Mouse (Mus musculus): ENCODE measurements around the gene Cmklr1.
A peak's percentile ranks its signal among the peaks of the same experiment; 100 is the strongest.

Gene Cmklr1

GRCm38 (mm10) chr5:113652215-113652614, 2.0 kb upstream of the Cmklr1 start:
- no peak for DNase-seq (ENCODE audit: low spot score in 2 of 2)

GRCm38 (mm10) chr5:113648647-113649211, 1.5 kb downstream of the Cmklr1 start:
- no peak for DNase-seq (ENCODE audit: low spot score in 2 of 2)

- no peak for DNase-seq (ENCODE audit: low spot score in 2 of 2)
Observed at GRCm38 (mm10) chr5:113647141-113647540, 3.1 kb downstream of the Cmklr1 start.

GRCm38 (mm10) chr5:113644520-113644919, 5.7 kb downstream of the Cmklr1 start:
- DNase-seq (ENCODE audit: low spot score in 2 of 2): peak in 1 of 2 experiments; percentile 58

GRCm38 (mm10) chr5:113643107-113643848, 6.9 kb downstream of the Cmklr1 start:
- DNase-seq (ENCODE audit: low spot score in 2 of 2): peak; percentile 57 to 61

- DNase-seq (ENCODE audit: low spot score in 2 of 2): no peak
Observed at GRCm38 (mm10) chr5:113641066-113641465, 9.2 kb downstream of the Cmklr1 start.

GRCm38 (mm10) chr5:113639126-113639525, 11.1 kb downstream of the Cmklr1 start:
- DNase-seq (ENCODE audit: low spot score in 2 of 2): no peak

- no peak for DNase-seq (ENCODE audit: low spot score in 2 of 2)
Observed at GRCm38 (mm10) chr5:113638055-113638454, 12.2 kb downstream of the Cmklr1 start.

GRCm38 (mm10) chr5:113637631-113638030, 12.6 kb downstream of the Cmklr1 start:
- DNase-seq (ENCODE audit: low spot score in 2 of 2): no peak

GRCm38 (mm10) chr5:113635861-113636565, 14.2 kb downstream of the Cmklr1 start:
- no peak for DNase-seq (ENCODE audit: low spot score in 2 of 2)

- no peak for DNase-seq (ENCODE audit: low spot score in 2 of 2)
Observed at GRCm38 (mm10) chr5:113634887-113635610, 15.2 kb downstream of the Cmklr1 start.

- DNase-seq (ENCODE audit: low spot score in 2 of 2): peak in 1 of 2 experiments; percentile 39
Observed at GRCm38 (mm10) chr5:113634024-113634651, 16.1 kb downstream of the Cmklr1 start.

GRCm38 (mm10) chr5:113633037-113633714, 17.1 kb downstream of the Cmklr1 start:
- DNase-seq (ENCODE audit: low spot score in 2 of 2): no peak

GRCm38 (mm10) chr5:113630116-113630515, 20.1 kb downstream of the Cmklr1 start:
- DNase-seq (ENCODE audit: low spot score in 2 of 2): no peak

- no peak for DNase-seq (ENCODE audit: low spot score in 2 of 2)
Observed at GRCm38 (mm10) chr5:113629248-113629647, 21.0 kb downstream of the Cmklr1 start.

- DNase-seq (ENCODE audit: low spot score in 2 of 2): peak in 1 of 2 experiments; percentile 62
Observed at GRCm38 (mm10) chr5:113627820-113628437, 22.3 kb downstream of the Cmklr1 start.

- no peak for DNase-seq (ENCODE audit: low spot score in 2 of 2)
Observed at GRCm38 (mm10) chr5:113626991-113627390, 23.2 kb downstream of the Cmklr1 start.

GRCm38 (mm10) chr5:113626352-113626751, 23.9 kb downstream of the Cmklr1 start:
- no peak for DNase-seq (ENCODE audit: low spot score in 2 of 2)

- no peak for DNase-seq (ENCODE audit: low spot score in 2 of 2)
Observed at GRCm38 (mm10) chr5:113625068-113625467, 25.2 kb downstream of the Cmklr1 start.

- DNase-seq (ENCODE audit: low spot score in 2 of 2): no peak
Observed at GRCm38 (mm10) chr5:113623052-113623451, 27.2 kb downstream of the Cmklr1 start.

- DNase-seq (ENCODE audit: low spot score in 2 of 2): no peak
Observed at GRCm38 (mm10) chr5:113620999-113621398, 29.2 kb downstream of the Cmklr1 start.
